Mouse (Mus musculus) ES-Bruce4 (cell line): Measurements from ENCODE around the gene Bmp3. TPM values are rescaled to one million over a fixed set of nuclear protein-coding genes. Genes with fewer than 3 reads are reported as not detected.

Experiments
- H3K27ac ChIP-seq: 2 replicates; pipeline ENCODE4 v1.5.1; 2012; ENCODE audit warnings: low read length, inconsistent platforms; ENCODE audit not compliant: insufficient read depth
- H3K27me3 ChIP-seq: 2 replicates; pipeline ENCODE4 v1.6.1; 2012; ENCODE audit warnings: mild to moderate bottlenecking, low read length, inconsistent platforms; ENCODE audit not compliant: control insufficient read depth, poor library complexity, insufficient read depth, severe bottlenecking
- H3K36me3 ChIP-seq: 2 replicates; pipeline ENCODE4 v1.6.1; 2012; ENCODE audit warnings: inconsistent platforms, mild to moderate bottlenecking, low read length, moderate library complexity; ENCODE audit not compliant: control insufficient read depth, poor library complexity, insufficient read depth, severe bottlenecking
- H3K4me1 ChIP-seq: one replicate; pipeline ENCODE4 v1.8.1; 2011; ENCODE audit warnings: low read length; ENCODE audit not compliant: control insufficient read depth, insufficient read depth
- H3K4me3 ChIP-seq: 2 replicates; pipeline ENCODE4 v1.5.1; 2011; ENCODE audit warnings: low read depth, mild to moderate bottlenecking, low read length
- H3K9ac ChIP-seq: 2 replicates; pipeline ENCODE4 v1.6.1; 2012; ENCODE audit warnings: low read depth, mild to moderate bottlenecking, inconsistent platforms; ENCODE audit not compliant: poor library complexity, severe bottlenecking
- H3K9me3 ChIP-seq: replicated peaks from 2 replicates; pipeline ENCODE4 v1.6.1; 2012; ENCODE audit warnings: mild to moderate bottlenecking, low read length, inconsistent platforms; ENCODE audit not compliant: control insufficient read depth, poor library complexity, insufficient read depth, severe bottlenecking
- CTCF ChIP-seq: IDR thresholded peaks from one replicate; pipeline ENCODE4 v1.8.1; 2011; ENCODE audit warnings: low read depth, low read length
- EP300 ChIP-seq: IDR thresholded peaks from 2 replicates; pipeline ENCODE4 v1.6.1; 2011; ENCODE audit warnings: low read depth, low read length; ENCODE audit not compliant: insufficient read depth
- POLR2A ChIP-seq: IDR thresholded peaks from one replicate; pipeline ENCODE4 v1.8.1; 2011; ENCODE audit warnings: low read length; ENCODE audit not compliant: insufficient read depth
- polyA plus RNA-seq: library from polyadenylated mRNA; stranded (reverse); fragments of >200 nt; gene quantifications from 2 replicates; pipeline ENCODE4 v1.2.4, GENCODE M21; 2011; ENCODE audit warnings: low read depth; ENCODE audit not compliant: missing spikeins, insufficient read depth, insufficient read length

Bmp3 gene
- polyA plus RNA-seq, 1 experiment: 0.66 TPM

GRCm38 (mm10) chr5:98833760-98834159 is 20.5 kb upstream of the Bmp3 start:
- no peaks in the 10 kb centered on the region for H3K36me3 ChIP-seq
- H3K4me1 ChIP-seq: no peaks in the 10 kb centered on the region
- H3K9ac ChIP-seq: no peak overlapping the region
- H3K9me3 ChIP-seq: no peaks in the 10 kb centered on the region
- no peak overlapping the region for H3K4me3 ChIP-seq
- no peak overlapping the region for H3K27ac ChIP-seq
- H3K27me3 ChIP-seq: no peaks in the 10 kb centered on the region
- TF ChIP-seq POLR2A: no peak
- no peak for TF ChIP-seq CTCF
- TF ChIP-seq EP300: no peak

DNA sequence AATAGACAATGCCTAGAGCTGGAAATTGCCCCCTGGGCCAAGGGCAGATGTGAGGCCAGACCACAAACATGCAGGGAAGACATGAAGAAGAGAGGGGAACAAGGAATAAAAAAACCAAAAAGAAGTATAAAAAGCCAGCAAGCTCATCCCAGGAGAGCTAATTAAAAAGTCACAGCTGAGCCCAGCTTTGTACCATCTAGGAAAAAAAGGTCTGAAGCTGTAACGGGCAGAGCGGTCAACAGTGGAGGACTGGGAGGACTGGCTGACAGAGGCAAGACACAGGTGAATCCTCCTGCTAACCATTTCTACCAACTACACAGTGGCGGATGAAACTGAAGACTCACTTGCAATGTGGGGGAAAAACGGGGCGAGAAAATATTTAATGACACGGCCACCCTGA is 19.9 kb upstream of the Bmp3 start:
- H3K36me3 ChIP-seq: no peaks in the 10 kb centered on the region
- TF ChIP-seq CTCF (no peak), POLR2A (no peak), EP300 (no peak)
- no peak overlapping the region for H3K9ac ChIP-seq
- no peak overlapping the region for H3K27ac ChIP-seq
- H3K9me3 ChIP-seq: no peaks in the 10 kb centered on the region
- no peaks in the 10 kb centered on the region for H3K27me3 ChIP-seq
- H3K4me1 ChIP-seq: no peaks in the 10 kb centered on the region
- no peak overlapping the region for H3K4me3 ChIP-seq

- H3K27ac ChIP-seq: no peak overlapping the region
- no peak overlapping the region for H3K9ac ChIP-seq
- H3K36me3 ChIP-seq: no peaks in the 10 kb centered on the region
- TF ChIP-seq EP300 (no peak), CTCF (no peak), POLR2A (no peak)
- H3K9me3 ChIP-seq: no peaks in the 10 kb centered on the region
- no peak overlapping the region for H3K4me3 ChIP-seq
- no peaks in the 10 kb centered on the region for H3K4me1 ChIP-seq
- H3K27me3 ChIP-seq: no peaks in the 10 kb centered on the region
Observed at GRCm38 (mm10) chr5:98842600-98843310, 11.5 kb upstream of the Bmp3 start.

DNA sequence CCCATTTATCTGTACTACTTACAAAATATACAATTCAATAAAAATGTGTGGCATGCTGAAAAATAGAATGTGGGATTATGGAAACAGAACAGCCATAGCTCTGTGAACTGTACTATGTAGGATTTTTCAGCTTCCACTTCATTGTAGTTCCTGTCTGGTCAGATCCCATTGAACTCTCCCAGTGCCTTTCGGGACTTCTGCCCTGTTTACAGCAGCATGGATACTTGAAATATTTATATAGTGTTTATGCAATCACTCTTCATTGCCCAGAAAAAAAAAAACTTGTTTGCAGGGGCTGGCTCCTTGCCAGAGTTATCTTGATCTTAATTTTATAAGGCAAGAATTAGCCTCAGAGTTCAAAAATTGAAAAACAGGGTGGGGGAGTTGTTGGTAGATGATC is 9.6 kb upstream of the Bmp3 start:
- H3K9me3 ChIP-seq: no peaks in the 10 kb centered on the region
- no peak overlapping the region for H3K27ac ChIP-seq
- TF ChIP-seq CTCF: no peak
- no peak for TF ChIP-seq POLR2A
- TF ChIP-seq EP300: no peak
- no peaks in the 10 kb centered on the region for H3K4me1 ChIP-seq
- H3K36me3 ChIP-seq: no peaks in the 10 kb centered on the region
- no peak overlapping the region for H3K4me3 ChIP-seq
- H3K27me3 ChIP-seq: no peaks in the 10 kb centered on the region
- no peak overlapping the region for H3K9ac ChIP-seq

DNA sequence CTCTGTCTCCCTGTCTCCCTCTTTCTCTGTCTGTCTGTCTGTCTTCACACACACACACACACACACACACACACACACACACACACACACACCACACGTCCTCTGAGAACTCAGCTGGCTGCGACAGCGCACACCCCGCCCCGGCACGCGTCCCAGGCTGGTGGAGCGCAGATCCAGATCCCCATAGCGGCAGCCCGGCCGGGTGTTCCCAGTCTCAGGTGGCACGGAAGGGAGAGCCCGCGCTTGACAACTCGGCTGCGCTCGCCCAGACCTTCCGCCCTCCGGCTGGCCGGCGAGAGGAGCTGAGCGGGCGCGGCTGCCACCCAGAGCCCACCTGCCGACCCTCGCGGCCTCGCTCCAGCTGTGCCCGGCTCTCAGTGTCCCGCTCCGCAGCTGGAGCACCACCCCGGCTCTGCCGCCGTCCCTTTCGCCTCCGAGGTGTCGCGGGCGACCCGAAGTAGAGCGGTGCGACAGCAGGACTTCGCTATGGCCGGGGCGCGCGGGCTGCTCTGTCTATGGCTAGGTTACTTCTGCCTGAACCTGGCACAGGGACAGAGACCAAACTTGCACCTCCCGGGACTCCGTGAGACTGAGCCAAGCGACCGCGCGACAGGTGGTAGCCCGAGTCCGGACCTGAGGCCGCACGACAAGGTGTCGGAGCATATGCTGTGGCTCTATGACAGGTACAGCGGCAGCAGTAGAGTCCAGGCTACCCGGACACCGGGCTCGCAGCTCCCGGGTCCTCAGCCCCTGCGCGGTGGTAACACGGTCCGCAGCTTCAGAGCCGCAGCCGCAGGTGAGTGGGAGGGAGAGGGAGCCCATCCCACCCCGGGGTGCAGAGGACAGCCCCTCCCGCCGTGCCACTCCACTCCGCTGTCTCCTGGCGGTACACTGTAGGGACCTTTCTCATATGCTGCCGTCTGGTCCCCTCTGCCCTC is 681 bp downstream of the Bmp3 start:
- TF ChIP-seq POLR2A (no peak), EP300 (no peak), CTCF (no peak)
- H3K27me3 ChIP-seq: peaks cover 7% of the 10 kb centered on the region
- peak overlapping the region; percentile 33; the same call in 1 of the 2 replicates for H3K9ac ChIP-seq
- no peak overlapping the region for H3K27ac ChIP-seq
- H3K36me3 ChIP-seq: no peaks in the 10 kb centered on the region
- no peaks in the 10 kb centered on the region for H3K4me1 ChIP-seq
- no peaks in the 10 kb centered on the region for H3K9me3 ChIP-seq
- H3K4me3 ChIP-seq: peak overlapping the region; percentile 47

DNA sequence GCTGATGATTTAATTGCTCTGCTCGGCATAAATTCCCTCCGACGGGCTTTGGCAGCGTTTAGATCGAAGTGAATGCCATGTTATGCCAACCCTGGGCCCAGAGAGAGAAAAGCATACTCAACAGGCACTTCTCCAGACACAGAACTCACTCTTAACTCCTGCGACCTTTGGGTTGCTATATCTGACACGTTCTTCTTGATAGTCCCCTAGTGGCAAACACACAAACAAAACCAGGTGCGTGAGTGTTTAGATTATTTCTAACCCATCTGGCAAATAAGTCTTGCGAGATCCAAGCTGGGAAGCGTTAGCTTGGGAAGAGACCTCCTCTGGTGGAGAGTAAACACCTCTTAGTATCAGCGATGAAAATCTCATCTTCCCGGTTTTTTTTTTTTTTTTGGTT is 1.5 kb downstream of the Bmp3 start:
- no peak overlapping the region for H3K27ac ChIP-seq
- no peaks in the 10 kb centered on the region for H3K36me3 ChIP-seq
- peaks cover 7% of the 10 kb centered on the region for H3K27me3 ChIP-seq
- H3K9me3 ChIP-seq: no peaks in the 10 kb centered on the region
- H3K9ac ChIP-seq: no peak overlapping the region
- TF ChIP-seq CTCF: no peak
- TF ChIP-seq POLR2A: no peak
- TF ChIP-seq EP300: no peak
- H3K4me3 ChIP-seq: no peak overlapping the region
- no peaks in the 10 kb centered on the region for H3K4me1 ChIP-seq
